Mouse (Mus musculus) thymus, postnatal 10 days (tissue): ENCODE data around the gene Acss1.

Experiments used
- DNase-seq, 2 experiments: peaks; one replicate each; pipeline ENCODE4 v3.0.0; 2021; ENCODE audit warnings: low spot score in 2 of 2

Acss1 gene

DNA sequence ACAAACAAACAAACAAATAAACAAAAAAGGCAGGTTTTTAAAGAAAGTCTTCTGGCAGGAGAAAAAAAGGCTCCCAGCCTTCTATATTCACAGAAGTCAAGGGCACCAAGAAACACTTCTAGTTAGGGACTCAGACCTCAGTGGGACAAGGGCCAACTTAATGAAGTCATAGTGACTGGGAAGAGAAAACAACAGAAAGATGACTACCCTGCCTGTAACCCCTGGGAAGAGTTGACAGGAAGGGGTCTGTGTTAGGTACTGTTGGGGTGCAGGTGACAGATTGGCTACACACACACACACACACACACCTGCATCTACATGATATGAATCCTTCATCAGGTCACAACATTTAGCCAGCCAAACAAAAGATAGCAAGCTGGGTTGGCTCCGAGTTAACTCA is 25.1 kb downstream of the Acss1 start:
- DNase-seq, result no peak

DNA sequence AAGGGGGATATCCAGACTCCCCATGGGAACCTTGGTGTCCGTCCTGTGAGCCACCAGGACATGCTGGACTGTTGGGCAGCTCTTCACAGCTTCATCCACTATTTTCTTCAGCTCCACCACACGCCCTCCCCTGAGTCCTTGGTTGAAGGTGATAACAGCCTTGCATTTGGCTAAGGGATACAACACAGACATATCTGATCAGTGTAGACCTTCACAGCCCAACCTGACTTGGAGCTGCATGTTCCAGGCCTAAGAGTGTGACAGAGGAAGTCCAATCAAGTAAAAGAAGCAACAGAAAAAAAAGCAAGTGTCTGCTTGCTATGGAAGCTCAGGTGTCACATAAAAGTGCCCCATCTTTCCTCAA is 29.9 kb downstream of the Acss1 start:
- no peak for DNase-seq

DNA sequence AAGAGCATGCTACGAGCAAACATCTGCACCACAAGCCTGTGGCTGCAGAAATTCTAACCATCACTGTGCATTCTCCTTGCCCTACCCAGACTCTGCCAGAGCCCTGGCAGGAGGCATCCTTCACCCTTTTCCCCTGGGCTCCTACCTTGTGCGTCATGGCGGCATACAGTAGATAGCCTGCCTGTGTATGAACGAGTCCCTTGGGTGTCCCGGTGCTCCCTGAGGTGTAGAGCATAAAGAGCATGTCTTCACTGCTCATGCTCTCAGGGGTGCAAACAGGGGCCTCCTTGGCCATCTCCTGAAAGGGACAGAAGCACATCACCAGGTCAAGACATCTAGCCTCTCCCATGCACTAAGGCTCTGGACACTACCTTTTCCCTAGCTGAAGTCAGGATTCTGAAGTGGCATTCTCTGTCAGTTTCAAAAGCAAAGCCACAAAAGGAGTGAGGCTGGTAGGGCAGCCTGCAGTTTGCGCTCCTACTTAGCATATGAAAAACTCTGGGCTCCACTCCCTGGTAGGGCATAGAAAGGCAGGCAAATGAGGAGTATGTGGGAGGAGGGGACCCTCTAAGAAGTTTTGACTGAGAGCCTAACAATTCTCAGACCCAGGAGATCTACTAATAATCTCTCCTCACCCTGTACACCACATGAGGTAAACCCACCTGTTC is 30.5 kb downstream of the Acss1 start:
- no peak for DNase-seq

DNA sequence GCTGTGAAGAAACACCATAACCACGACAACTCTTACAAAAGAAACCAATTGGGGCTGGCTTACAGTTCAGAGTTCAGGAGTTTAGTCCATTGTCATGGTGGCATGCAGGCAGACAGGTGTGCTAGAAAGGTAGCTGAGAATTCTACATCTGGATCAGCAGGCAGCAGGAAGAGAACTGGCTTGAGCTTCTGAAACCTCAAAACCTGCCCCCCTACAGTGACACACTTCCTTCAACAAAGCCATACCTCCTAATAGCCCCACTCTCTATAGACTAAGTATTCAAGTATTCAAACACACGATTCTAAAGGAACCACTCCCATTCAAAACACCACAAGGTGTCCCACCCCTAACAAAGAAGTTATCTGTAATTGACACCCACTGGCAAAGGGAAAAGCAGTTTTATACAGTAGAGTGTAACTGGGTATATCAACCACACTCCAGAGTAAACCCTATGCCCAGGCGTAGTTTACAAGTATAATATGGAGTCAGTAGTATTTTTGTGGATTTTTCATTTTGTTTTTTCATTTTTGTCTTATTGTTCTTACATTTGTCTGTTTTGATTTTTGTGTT is 32.3 kb downstream of the Acss1 start:
- DNase-seq, result no peak

DNA sequence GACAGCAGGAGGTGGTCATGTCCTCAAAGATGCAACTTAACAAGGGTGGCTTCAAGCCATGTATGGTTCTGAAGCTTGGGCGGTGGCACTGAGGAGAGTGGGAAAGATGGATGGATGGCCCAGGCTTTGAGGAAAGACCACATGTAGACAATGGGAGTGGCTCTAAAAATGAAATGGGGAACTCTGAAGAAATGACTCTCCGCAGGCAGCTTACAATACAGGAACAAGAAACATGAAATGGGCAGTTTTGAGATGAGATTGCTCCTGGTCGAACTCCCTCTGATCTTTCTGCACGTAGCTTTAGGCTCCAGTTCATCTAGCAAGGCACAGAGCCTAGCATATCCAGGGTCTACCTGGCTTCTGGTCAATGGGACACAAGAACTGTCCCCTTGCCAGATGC is 39.0 kb downstream of the Acss1 start:
- no peak for DNase-seq

DNA sequence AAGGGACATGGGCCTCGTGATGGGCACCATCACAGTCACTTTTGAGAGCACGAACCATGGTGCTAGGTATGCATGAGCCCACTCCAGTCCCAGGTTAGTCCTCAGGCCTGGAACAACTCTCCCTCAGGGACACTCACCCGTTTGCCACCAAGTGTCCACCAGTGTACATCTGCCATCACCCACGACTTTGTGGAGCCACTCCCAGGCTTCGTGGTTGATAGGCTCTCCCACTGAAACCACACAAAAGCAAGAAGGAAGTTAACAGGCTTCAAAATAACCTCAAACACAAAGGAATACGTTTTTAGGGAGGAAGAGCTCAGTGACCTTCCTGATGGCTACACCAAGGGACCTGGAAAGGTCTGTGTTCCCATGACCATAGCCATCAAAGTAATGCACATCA is 41.2 kb downstream of the Acss1 start:
- DNase-seq, result no peak

DNA sequence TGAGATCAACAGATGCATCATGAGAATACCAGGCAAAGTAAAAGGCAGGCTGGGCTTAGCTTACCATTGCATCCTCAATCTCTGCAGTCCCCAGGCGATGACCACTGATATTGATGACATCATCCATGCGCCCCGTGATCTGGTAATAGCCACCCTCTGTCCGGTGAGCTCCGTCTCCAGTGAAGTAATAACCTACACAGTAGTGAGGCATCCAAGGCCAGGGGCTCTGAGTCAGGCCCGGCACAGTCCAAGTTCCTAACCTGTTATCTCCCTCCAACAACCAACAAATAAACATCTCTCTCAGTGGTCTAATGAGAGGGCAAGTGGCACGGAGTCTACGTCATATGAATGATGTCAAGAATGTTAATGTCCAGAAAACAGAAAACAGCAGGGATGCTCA is 43.4 kb downstream of the Acss1 start:
- DNase-seq, result no peak

DNA sequence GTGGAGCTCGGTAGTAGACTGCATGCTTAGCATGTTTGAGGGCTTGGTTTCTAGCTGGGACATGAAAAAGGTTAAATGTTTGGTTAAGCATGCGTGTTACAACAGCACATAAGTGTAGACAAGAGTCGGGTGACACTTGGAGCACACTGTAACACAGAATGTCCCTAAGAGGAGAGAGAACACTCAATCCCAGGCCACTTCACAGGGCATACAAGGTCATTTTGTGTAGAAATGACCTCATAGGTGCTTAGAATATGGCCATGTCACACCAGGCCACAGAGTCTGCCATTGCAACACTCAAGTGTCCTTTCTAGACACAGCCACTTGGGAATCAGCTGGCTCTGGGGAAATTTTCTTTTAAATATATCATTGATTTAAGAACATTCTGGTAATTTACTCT is 44.3 kb downstream of the Acss1 start:
- DNase-seq, result no peak

DNA sequence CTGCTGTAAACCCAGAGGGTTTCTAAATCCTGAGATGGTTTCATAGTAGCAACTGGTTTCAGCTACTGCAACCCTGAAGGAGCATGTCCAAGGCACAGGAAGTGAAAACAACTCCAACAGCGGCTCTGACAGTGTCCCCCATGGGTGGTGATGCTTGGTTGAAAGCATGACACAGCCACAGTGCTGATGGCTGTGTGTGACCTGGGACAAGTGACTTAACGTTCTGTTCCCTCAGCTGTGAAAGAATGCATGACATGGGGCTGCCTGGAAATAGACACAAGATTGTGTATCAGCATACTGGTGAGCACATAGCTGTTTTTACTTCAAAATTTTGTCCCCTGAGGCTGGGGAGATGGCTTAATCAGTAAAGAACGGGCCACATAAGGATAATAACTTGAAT is 46.6 kb downstream of the Acss1 start:
- no peak for DNase-seq

DNA sequence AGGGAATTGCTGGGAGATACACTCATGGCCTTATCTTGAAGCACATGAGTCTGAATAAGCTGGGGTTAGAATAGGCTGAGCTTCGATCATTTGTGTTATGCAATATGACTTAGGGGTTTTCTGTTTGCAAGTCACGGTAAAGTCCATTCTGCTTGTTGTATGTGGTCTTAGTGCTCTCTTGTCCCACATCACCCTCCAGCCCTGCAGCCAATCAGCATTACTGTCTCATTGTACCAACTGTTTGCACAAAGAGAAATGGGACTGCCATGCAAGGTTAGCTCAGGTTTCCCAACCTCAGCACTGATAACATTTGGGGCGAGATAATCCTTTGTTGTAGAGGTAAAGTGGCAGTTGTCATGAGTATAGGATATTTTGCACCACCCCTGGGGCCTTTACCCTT is 58.2 kb downstream of the Acss1 start:
- no peak for DNase-seq

DNA sequence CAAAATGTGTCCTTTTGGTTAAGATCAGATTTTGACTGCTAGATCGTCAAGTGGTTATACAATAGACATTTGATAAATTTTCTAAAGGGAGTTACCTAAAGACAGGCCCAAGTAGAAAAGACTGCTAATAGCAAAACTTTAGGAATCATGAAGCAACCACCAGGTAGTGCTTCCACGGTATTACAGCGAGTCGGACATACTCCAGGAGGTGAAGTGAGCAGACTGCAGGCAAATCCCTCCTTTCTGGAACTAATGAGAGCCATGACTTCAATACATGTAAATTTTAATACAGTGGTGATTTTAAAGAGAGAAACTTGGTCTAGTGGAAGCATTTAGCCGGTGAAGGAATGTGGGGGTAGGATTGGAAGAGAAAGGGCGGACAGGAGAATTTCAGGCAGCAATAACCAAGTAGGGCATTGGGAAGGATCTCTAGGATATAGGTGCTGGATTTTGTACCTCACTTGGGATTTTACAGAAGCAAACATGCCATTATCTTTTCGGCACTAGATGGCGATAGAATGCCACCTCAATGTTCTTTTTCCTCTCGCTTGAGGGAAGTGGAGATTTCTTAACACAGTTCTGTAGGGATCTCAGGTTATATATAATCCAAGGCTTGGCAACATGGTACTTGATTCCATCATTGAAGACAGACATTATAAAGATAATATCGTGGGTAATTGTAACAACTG is 59.3 kb downstream of the Acss1 start:
- DNase-seq, result peak; percentile 14 to 64

DNA sequence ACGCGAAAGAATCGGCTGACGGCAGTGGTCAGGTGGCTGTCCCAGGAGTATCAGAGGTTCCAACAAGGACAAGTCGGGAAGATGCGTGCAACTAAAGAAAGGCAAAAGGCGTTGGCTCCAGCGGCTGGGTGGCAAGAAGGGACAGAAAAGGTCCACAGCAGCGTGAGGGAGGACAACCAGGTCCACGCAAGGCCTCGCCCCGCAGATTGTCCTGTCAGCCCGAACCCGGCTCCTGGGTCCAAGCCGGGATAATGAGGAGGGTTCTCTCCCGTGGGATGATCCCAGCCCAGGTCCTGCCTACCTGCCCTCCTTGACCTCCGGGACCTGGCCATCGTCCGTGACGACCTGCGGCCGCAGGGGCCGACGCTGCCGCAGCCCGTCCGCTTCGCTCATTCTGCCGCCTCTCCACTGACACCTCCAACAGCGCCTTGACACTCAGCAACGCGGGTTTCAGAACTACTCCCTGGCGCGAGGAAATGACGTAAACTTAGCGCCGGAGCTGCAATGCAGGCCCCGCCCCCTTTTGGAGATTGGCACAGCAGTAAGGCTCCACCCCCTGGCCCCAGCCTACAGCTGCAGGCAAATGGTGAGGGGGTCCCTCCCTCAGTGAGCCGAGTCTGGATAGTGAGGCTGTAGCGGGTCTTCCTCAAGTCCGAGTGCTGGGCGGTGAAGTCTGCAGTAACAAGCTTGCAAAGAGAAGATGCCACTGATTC is 60.1 kb downstream of the Acss1 start, which contains the start of gene Apmap:
Gene Apmap (minus strand): TSS at position 481 of the 713 bp plus-strand sequence.
- peak; percentile 97 to 99 for DNase-seq

DNA sequence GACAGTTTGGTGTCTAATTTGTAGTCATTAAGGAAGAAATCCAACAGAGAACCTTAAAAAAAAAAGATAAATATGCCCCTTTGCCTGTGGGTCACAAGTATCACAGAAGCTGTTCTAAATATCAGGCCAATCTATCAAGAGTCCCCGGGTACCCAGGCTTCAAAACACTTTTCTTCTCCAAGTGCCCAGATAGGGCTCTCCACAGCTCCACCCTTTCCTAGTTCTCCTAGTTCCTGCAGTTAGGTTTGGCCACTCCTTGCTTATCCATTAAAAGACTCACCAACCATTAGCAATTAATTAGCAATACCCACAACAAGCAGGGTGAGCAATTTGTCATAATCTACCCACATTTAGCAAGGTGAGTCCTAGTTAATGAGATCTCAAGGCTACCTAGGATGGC is 61.2 kb downstream of the Acss1 start:
- no peak for DNase-seq

DNA sequence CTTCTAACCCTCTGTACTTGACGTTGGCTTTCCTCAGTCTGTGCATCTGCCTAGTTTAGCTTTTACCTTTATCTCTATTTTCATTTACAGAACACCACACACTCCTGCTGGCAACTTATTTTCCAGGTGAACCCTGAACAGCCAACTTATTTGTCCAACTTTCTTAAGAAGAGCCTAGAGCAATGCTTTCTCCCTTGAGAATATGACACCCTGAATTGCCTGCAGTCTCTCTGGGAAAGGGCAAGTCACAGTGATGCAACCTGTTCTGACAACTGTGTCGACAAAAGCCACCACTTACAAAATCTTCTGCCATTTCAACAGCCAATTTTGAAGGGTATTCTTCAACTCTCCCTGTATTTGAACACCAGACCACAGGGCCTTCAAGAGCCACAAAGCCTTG is 63.5 kb downstream of the Acss1 start:
- no peak for DNase-seq

DNA sequence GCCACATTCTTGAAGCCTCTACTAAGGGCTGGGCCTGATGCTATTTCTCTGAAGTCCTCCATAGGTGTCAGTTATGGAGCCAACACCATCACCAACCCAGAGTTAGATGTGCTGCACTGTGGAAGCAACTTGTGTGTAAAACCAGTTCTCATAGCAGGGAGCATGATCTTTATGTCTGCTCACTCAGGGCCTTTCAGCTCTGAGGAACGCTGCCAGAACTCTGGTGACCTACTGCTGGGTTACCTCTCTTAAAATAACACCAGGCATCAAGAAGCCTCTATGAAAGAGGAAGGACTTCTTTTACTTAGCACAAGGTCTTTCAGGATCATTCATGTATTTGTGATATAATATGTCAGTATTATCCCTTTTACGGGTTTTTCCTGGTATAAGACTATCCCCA is 66.1 kb downstream of the Acss1 start:
- DNase-seq, result no peak

DNA sequence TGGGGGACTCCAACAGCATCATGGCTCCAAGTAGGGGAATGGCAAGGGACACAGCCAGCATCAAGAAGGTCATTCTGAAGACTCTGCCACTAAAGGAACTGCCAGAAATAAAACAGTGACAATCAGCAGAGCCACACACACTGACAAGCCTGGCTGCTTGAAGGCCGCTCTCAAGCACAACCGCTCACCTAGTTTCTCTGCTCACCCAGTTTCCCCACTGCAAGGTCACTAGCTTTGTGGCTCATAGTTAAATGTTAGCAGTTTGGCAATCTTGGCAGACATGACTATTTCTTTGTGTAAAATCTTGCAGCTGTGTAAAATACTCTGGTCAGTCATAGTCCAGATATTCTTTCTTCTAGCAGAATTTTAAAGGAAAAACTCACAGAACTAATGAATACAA is 68.0 kb downstream of the Acss1 start:
- no peak for DNase-seq

DNA sequence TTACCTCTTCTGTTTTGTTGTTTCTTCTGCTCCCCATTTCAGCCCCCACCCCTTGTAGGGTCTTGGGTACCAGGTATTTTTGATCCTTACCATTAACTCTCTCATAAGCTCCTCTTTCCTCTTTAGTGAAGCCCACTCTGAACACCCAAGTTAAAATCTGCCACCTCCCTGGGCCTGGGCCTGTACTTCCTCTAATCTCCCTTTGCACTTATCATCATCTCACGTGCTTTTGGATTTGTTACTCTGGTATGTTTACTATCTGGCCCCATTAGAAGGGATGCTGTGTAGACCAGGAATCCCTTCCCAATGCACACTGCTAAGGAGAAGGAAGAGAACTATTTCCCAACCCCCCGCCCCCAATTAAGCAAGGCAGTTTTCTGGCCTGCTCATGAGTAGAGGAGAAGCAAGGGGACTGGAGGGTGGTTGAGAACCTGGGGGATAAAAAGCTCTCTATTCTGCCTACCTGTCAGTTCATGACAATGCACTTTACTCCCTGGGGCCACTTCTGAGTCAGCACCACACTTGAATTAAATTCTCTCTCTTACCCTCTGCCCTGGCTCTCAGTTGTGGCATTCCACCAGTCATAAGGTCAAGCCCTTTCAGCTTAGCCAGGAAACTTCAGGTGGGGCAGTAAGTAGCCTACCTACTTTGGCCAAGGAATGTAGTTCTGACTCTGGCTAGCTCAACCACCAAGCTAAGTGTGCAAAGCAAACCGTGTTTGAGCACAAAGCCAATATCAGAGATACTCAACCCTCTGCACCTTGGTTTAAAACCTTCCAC is 72.7 kb downstream of the Acss1 start:
- DNase-seq, result no peak

DNA sequence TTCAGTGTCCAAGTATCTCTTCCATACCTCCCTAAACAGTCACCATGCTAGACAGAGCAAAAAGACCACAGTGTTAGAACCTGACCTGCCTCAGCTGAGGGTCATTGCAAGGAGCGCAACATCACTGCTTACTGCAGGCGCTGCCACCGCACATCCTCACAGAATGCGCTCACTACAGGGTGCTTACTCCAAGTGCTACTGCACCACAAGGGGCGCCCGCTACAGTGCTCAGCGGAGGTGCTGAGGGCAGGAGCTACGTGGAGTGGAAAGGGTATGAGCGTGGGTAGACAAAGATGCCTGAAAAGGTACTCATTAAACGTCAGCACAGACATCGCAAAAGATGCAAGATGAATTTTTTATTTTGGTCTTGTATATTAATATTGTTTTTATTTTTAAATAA is 79.2 kb downstream of the Acss1 start:
- DNase-seq, result no peak

DNA sequence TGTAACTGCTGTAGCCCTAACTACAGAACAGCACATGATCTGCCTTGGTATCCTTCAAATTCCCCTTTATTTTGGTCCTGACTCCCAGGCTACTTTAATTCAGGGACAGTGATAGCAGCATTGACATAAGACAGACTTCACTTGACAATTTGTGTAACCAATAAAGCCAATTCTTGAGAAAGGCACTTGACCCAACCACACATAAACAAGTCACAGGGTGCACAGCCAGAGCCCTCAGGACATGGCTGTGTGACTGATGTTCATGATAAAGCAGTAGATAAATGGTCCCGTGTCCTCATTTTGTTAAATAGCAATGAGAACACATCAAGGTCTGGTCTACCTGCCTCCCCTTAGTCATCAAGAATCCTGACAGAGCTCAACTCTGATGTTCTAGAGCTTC is 88.7 kb downstream of the Acss1 start:
- DNase-seq, result no peak

DNA sequence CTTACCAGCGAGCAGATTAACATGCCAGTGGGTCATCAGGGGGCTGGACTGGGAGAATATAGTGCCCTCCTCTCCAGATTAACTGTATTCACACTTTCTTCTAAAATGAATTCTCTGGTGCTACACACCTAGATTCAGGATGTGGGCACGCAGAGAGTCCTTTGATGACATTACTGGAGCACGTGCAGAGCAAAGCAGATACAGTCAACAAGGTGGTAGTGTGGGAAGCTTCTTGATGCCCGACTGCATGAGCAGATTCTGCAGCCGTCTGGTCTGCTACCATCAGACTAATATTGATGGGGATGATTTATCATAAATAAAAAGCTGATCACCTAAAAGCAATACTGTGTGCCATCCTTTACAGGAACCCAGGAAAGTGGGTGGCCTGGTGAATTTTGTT is 89.7 kb downstream of the Acss1 start:
- peak; percentile 41 to 44 for DNase-seq

DNA sequence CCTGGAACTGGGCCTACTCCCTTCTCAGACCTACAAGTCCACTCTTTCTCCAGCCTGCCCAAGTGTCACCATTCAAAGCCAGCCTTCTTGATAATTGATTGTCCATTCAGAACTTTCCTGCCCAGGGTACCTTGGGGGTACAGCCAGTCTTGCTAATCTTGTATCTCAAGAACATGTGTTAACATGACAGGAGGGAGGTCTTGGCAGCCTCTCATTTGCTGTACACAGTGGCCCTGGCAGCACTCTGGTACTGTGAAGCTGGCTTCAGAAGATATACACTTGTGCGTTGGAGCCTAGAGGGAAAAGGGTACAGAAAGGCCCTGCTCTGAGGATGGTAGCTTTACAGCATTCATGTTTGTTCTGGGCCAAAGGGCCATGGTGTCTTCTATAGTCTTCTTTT is 92.0 kb downstream of the Acss1 start:
- no peak for DNase-seq

DNA sequence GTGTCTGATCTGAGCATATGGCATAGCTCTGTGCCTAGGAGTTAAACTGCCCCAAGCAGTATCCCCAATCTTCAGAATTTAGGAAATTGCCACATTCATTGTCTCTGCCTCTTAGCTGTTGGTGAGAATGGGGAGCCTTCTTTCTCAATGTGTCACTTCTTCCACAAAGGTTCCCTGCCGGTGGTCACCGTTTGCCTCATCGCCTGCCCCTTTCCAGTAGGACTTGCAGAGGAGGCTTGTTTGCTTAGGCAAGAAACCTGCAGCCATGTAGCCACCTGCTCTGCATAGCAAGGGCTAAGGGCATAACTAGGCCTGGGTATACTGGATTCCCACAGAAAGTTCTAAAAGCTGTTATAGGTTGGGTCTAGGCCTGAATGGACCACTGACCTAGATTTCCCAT is 95.8 kb downstream of the Acss1 start:
- no peak for DNase-seq
